Mouse (Mus musculus) bone marrow macrophage, adult 2 months (primary cell): ENCODE measurements around the gene Bicc1.

Experiments
- CTCF ChIP-seq: IDR thresholded peaks from 2 replicates; pipeline ENCODE4 v1.5.1; 2012; ENCODE audit warnings: low read depth, mild to moderate bottlenecking, low read length, moderate library complexity
- POLR2A ChIP-seq: IDR thresholded peaks from 2 replicates; pipeline ENCODE4 v1.6.1; 2012; ENCODE audit warnings: mild to moderate bottlenecking, low read depth, low read length, borderline replicate concordance

GRCm38 (mm10) chr10:71065009-71065408 is 94.5 kb downstream of the Bicc1 start:
- no peak for TF ChIP-seq POLR2A
- no peak for TF ChIP-seq CTCF
